Mouse (Mus musculus): Measurements from ENCODE around the gene Mlf2. TPM values are rescaled to one million over a fixed set of nuclear protein-coding genes. Genes with fewer than 3 reads are reported as not detected.

Gene Mlf2
- polyA plus RNA-seq, 1 experiment from 2014 or later: 584 TPM

GRCm38 (mm10) chr6:124917518-124918330 lies 13.5 kb upstream of the Mlf2 start:
- Histone ChIP-seq H3K27ac (ENCODE audit: low read depth, low read length) (peak overlapping the region; percentile 100), H3K36me3 (ENCODE audit: control insufficient read depth, insufficient read depth, low read length) (peaks cover 21% of the 10 kb centered on the region), H3K4me1 (ENCODE audit: control insufficient read depth, insufficient read depth, low read length) (peaks cover 31% of the 10 kb centered on the region), H3K9ac (replicated peaks; ENCODE audit: low read depth, low read length) (peak overlapping the region; percentile 100), H3K4me2 (ENCODE audit: low read depth, low read length) (peak overlapping the region; percentile 100), H3K9me3 (ENCODE audit: control insufficient read depth, low read length) (no peaks in the 10 kb centered on the region), H3K4me3 (ENCODE audit: low read depth, low read length) (peak overlapping the region; percentile 91), H3K27me3 (ENCODE audit: control insufficient read depth, insufficient read depth, low read length) (no peaks in the 10 kb centered on the region)
- ATAC-seq (ENCODE audit: low read depth): peak; percentile 72
- under 1% methylated on average over 33 of the region's 89 CpGs for WGBS

DNA sequence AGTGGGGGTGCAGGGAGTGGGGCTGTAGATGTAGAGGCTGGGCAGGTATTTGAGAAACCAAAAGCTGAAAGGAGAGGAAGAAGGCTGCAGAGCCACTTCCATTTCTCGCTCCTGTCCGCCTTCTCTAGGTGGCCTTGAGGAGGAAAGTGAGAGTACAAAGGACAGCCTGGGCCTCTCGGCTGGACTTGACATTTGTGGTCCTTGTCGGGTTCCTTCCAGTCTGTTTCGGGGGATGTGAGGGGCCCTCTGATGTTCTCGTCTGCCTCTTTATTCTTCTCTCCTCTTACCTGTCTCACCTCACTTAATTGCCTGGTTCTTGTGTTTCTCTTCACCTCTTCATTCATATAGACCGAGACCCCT lies 12.9 kb upstream of the Mlf2 start:
- Histone ChIP-seq H3K9ac (replicated peaks; ENCODE audit: low read depth, low read length) (peak overlapping the region; percentile 100), H3K4me1 (ENCODE audit: control insufficient read depth, insufficient read depth, low read length) (peaks cover 31% of the 10 kb centered on the region), H3K4me2 (ENCODE audit: low read depth, low read length) (peak overlapping the region; percentile 100), H3K9me3 (ENCODE audit: control insufficient read depth, low read length) (no peaks in the 10 kb centered on the region), H3K27ac (ENCODE audit: low read depth, low read length) (peak overlapping the region; percentile 100), H3K36me3 (ENCODE audit: control insufficient read depth, insufficient read depth, low read length) (peaks cover 15% of the 10 kb centered on the region), H3K4me3 (ENCODE audit: low read depth, low read length) (peak overlapping the region; percentile 91), H3K27me3 (ENCODE audit: control insufficient read depth, insufficient read depth, low read length) (no peaks in the 10 kb centered on the region)
- WGBS: 5% methylated on average over 7 of the region's 7 CpGs
- ATAC-seq (ENCODE audit: low read depth): no peak

GRCm38 (mm10) chr6:124918890-124919627 lies 12.1 kb upstream of the Mlf2 start:
- Histone ChIP-seq H3K4me2 (ENCODE audit: low read depth, low read length) (peak overlapping the region; percentile 100), H3K9me3 (ENCODE audit: control insufficient read depth, low read length) (no peaks in the 10 kb centered on the region), H3K27me3 (ENCODE audit: control insufficient read depth, insufficient read depth, low read length) (no peaks in the 10 kb centered on the region), H3K9ac (replicated peaks; ENCODE audit: low read depth, low read length) (peak overlapping the region; percentile 100; the same call in 1 of the 2 replicates), H3K27ac (ENCODE audit: low read depth, low read length) (peak overlapping the region; percentile 100), H3K4me1 (ENCODE audit: control insufficient read depth, insufficient read depth, low read length) (peaks cover 31% of the 10 kb centered on the region), H3K4me3 (ENCODE audit: low read depth, low read length) (peak overlapping the region; percentile 91), H3K36me3 (ENCODE audit: control insufficient read depth, insufficient read depth, low read length) (peaks cover 8% of the 10 kb centered on the region)
- ATAC-seq (ENCODE audit: low read depth): no peak
- 14% methylated on average over 14 of the region's 14 CpGs for WGBS

- peaks cover 26% of the 10 kb centered on the region for H3K4me1 ChIP-seq (ENCODE audit: control insufficient read depth, insufficient read depth, low read length)
- peak within 1 kb of the TSS; percentile 100 for H3K4me2 ChIP-seq (ENCODE audit: low read depth, low read length)
- H3K36me3 ChIP-seq (ENCODE audit: control insufficient read depth, insufficient read depth, low read length): peaks cover under 1% of the 10 kb centered on the region; the same call in 1 of the 2 replicates
- H3K9me3 ChIP-seq (ENCODE audit: control insufficient read depth, low read length): no peaks in the 10 kb centered on the region
- ATAC-seq (ENCODE audit: low read depth): peak; percentile 85
- H3K4me3 ChIP-seq (ENCODE audit: low read depth, low read length): peak within 1 kb of the TSS; percentile 20; the same call in 1 of the 2 replicates
- 1% methylated on average over 13 of the region's 13 CpGs for WGBS
- H3K27ac ChIP-seq (ENCODE audit: low read depth, low read length): peak within 1 kb of the TSS; percentile 100
- no peaks in the 10 kb centered on the region for H3K27me3 ChIP-seq (ENCODE audit: control insufficient read depth, insufficient read depth, low read length)
- peak within 1 kb of the TSS; percentile 49 for H3K9ac ChIP-seq (replicated peaks; ENCODE audit: low read depth, low read length)
Observed at GRCm38 (mm10) chr6:124919695-124920317, 11.4 kb upstream of the Mlf2 start, which contains the start of gene Ptms. Gene Ptms, minus strand, starts transcription at chr6:124920103.

DNA sequence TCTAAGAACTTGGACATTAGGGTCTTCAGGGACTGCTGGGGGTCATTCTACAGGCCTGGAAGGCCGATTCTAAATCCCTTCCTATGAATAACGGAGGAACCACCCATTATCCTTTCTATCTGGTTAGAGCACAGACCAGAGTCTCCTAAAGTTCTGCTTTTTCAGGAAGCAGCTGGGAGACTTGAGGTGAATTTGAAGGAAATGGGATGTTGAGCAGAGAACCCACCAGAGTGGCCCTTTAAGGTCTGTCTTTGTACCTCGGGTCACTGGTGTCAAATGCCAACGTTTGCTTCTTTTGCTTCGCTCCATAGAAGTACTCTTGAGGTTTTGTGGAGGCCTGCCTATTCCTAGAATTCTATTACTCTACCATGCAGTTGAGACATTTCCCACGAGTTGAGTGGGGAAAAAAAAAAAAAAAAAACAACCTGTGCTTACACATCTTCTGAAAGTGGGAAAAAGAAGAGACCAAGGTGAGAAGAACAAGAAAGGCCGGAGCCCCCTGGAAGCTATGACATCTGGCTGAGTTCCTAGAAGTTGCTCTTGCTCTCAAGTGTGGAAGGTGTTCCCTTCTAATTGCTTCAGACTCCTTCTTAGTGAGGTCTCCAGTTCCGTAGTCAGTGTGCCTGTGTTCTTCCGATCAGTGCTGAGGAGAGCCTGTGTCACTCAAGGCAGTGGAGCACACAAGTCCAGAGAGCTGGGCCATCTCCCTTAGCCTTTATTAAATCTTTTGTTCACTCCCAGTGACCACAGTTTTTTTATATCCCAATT lies 10.7 kb upstream of the Mlf2 start:
- peaks cover 19% of the 10 kb centered on the region for H3K4me1 ChIP-seq (ENCODE audit: control insufficient read depth, insufficient read depth, low read length)
- H3K9ac ChIP-seq (replicated peaks; ENCODE audit: low read depth, low read length): peak overlapping the region; percentile 49; the same call in 1 of the 2 replicates
- H3K27ac ChIP-seq (ENCODE audit: low read depth, low read length): peak overlapping the region; percentile 100
- peak overlapping the region; percentile 100 for H3K4me2 ChIP-seq (ENCODE audit: low read depth, low read length)
- H3K36me3 ChIP-seq (ENCODE audit: control insufficient read depth, insufficient read depth, low read length): no peaks in the 10 kb centered on the region
- H3K27me3 ChIP-seq (ENCODE audit: control insufficient read depth, insufficient read depth, low read length): no peaks in the 10 kb centered on the region
- 23% methylated on average over 9 of the region's 9 CpGs for WGBS
- peak overlapping the region; percentile 20; the same call in 1 of the 2 replicates for H3K4me3 ChIP-seq (ENCODE audit: low read depth, low read length)
- ATAC-seq (ENCODE audit: low read depth): no peak
- H3K9me3 ChIP-seq (ENCODE audit: control insufficient read depth, low read length): no peaks in the 10 kb centered on the region

DNA sequence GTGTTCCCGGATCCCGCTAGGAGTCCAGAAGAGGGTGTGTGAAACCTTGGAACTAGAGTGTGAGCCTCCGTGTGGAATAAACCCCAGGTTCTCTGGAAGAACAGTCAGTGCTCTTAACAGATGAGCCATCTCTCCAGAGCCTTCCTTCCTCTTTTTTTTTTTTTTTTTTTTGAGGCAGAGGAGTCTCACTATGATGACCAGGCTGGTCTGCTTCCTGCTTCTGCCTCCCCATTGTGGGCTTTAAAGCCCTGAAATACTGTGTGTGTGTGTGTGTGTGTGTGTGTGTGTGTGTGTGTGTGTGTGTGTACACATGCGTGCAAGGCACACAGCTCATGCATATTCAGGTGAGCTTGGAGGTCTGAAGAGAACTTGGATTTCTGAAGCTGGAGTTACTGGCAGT lies 9.6 kb upstream of the Mlf2 start:
- peak overlapping the region; percentile 100; the same call in 1 of the 2 replicates for H3K27ac ChIP-seq (ENCODE audit: low read depth, low read length)
- no peak overlapping the region for H3K4me3 ChIP-seq (ENCODE audit: low read depth, low read length)
- H3K4me2 ChIP-seq (ENCODE audit: low read depth, low read length): no peak overlapping the region
- H3K9me3 ChIP-seq (ENCODE audit: control insufficient read depth, low read length): no peaks in the 10 kb centered on the region
- peaks cover 15% of the 10 kb centered on the region; the same call in 1 of the 2 replicates for H3K4me1 ChIP-seq (ENCODE audit: control insufficient read depth, insufficient read depth, low read length)
- no peak overlapping the region for H3K9ac ChIP-seq (replicated peaks; ENCODE audit: low read depth, low read length)
- H3K36me3 ChIP-seq (ENCODE audit: control insufficient read depth, insufficient read depth, low read length): no peaks in the 10 kb centered on the region
- WGBS: 65% methylated on average over 4 of the region's 4 CpGs
- ATAC-seq (ENCODE audit: low read depth): no peak
- H3K27me3 ChIP-seq (ENCODE audit: control insufficient read depth, insufficient read depth, low read length): no peaks in the 10 kb centered on the region

DNA sequence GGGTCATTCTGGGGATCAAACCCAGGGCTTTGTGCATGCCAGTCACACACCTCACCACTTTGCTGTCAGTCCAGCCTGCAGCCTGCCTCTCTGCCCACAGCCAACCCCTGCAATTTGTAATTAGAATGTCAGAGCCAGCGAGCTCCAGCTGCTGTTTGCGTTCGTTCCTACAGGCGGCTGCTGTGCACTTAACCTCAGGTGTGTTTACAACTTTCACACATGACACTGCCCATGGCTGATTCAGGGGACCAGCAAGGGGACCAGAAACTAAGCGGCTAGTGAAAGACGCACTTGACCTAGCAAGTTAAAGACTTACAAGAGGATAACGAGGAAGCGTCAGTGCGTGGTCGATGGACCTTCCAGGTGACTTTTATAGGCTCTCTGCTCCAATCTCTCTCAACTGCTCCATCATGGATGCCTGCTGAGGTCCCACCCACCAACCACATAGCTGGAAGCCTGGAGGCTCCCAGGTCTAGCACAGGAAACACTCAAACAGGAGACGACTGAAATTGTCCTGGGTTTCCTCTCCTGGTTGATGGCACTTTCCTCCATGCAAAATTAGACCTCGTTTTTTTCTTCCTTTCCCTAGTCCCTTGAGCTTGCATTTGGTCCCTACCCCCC lies 5.9 kb upstream of the Mlf2 start:
- 37% methylated on average over 12 of the region's 12 CpGs for WGBS
- Histone ChIP-seq H3K9ac (replicated peaks; ENCODE audit: low read depth, low read length) (no peak overlapping the region), H3K36me3 (ENCODE audit: control insufficient read depth, insufficient read depth, low read length) (no peaks in the 10 kb centered on the region), H3K4me3 (ENCODE audit: low read depth, low read length) (no peak overlapping the region), H3K27ac (ENCODE audit: low read depth, low read length) (no peak overlapping the region), H3K27me3 (ENCODE audit: control insufficient read depth, insufficient read depth, low read length) (no peaks in the 10 kb centered on the region), H3K9me3 (ENCODE audit: control insufficient read depth, low read length) (no peaks in the 10 kb centered on the region), H3K4me1 (ENCODE audit: control insufficient read depth, insufficient read depth, low read length) (peaks cover 10% of the 10 kb centered on the region; the same call in 1 of the 2 replicates), H3K4me2 (ENCODE audit: low read depth, low read length) (no peak overlapping the region)
- no peak for ATAC-seq (ENCODE audit: low read depth)

DNA sequence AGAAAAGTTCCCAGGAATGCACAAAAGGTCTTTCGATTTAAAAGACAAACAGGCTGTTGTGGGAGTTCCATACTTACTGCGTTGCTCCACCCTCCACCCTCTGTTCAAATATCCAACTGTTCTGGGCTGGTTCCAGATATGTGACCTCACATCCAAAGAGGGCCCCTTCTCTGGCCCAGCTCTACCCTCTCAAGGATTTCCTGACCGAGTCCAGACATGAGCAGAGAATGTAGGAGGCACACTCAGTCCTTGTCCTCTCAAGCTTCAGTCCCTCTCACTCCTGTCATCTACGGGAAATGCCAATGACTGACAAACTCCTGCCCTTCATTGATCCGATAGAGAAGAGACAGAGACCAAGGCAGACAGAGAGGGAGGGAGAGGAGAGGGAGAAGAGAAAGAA lies 5.2 kb upstream of the Mlf2 start:
- Histone ChIP-seq H3K36me3 (ENCODE audit: control insufficient read depth, insufficient read depth, low read length) (no peaks in the 10 kb centered on the region), H3K27ac (ENCODE audit: low read depth, low read length) (no peak overlapping the region), H3K27me3 (ENCODE audit: control insufficient read depth, insufficient read depth, low read length) (no peaks in the 10 kb centered on the region), H3K9me3 (ENCODE audit: control insufficient read depth, low read length) (no peaks in the 10 kb centered on the region), H3K4me3 (ENCODE audit: low read depth, low read length) (no peak overlapping the region), H3K4me1 (ENCODE audit: control insufficient read depth, insufficient read depth, low read length) (peaks cover 8% of the 10 kb centered on the region; the same call in 1 of the 2 replicates), H3K4me2 (ENCODE audit: low read depth, low read length) (no peak overlapping the region), H3K9ac (replicated peaks; ENCODE audit: low read depth, low read length) (no peak overlapping the region)
- ATAC-seq (ENCODE audit: low read depth): no peak
- WGBS: 57% methylated on average over 5 of the region's 5 CpGs

Data from neural tube, embryonic 14.5 days (tissue).